Mouse (Mus musculus) cerebellum, postnatal 14 days (tissue): Measurements from ENCODE around the gene Sdc3.
A peak's percentile ranks its signal among the peaks of the same experiment; 100 is the strongest.

Experiments
- DNase-seq, 2 experiments: peaks; one replicate each; pipeline ENCODE4 v3.0.0; 2021; ENCODE audit warnings: mixed read lengths in 2 of 2

Gene Sdc3

GRCm38 (mm10) chr4:130795970-130796369 is 3.6 kb downstream of the Sdc3 start:
- no peak for DNase-seq

GRCm38 (mm10) chr4:130797201-130798051 is 5.1 kb downstream of the Sdc3 start:
- peak in 1 of 2 experiments; percentile 50 for DNase-seq

- no peak for DNase-seq
Observed at GRCm38 (mm10) chr4:130798416-130798815, 6.1 kb downstream of the Sdc3 start.

GRCm38 (mm10) chr4:130799118-130799517 is 6.8 kb downstream of the Sdc3 start:
- peak; percentile 70 to 81 for DNase-seq

GRCm38 (mm10) chr4:130799582-130799981 is 7.2 kb downstream of the Sdc3 start:
- no peak for DNase-seq

GRCm38 (mm10) chr4:130800147-130800546 is 7.8 kb downstream of the Sdc3 start:
- no peak for DNase-seq

GRCm38 (mm10) chr4:130801198-130801597 is 8.9 kb downstream of the Sdc3 start:
- no peak for DNase-seq

GRCm38 (mm10) chr4:130801624-130802329 is 9.4 kb downstream of the Sdc3 start:
- DNase-seq, result no peak

- no peak for DNase-seq
Observed at GRCm38 (mm10) chr4:130803591-130803990, 11.3 kb downstream of the Sdc3 start.

GRCm38 (mm10) chr4:130804292-130804691 is 12.0 kb downstream of the Sdc3 start:
- peak; percentile 66 to 76 for DNase-seq

GRCm38 (mm10) chr4:130804771-130805361 is 12.5 kb downstream of the Sdc3 start:
- DNase-seq, result peak; percentile 94 to 95

GRCm38 (mm10) chr4:130805746-130806145 is 13.4 kb downstream of the Sdc3 start:
- DNase-seq, result no peak

GRCm38 (mm10) chr4:130806746-130807145 is 14.4 kb downstream of the Sdc3 start:
- peak in 1 of 2 experiments; percentile 57 for DNase-seq

GRCm38 (mm10) chr4:130809784-130810183 is 17.4 kb downstream of the Sdc3 start:
- peak; percentile 52 to 70 for DNase-seq

GRCm38 (mm10) chr4:130810845-130811244 is 18.5 kb downstream of the Sdc3 start:
- DNase-seq, result no peak

- no peak for DNase-seq
Observed at GRCm38 (mm10) chr4:130811385-130811784, 19.0 kb downstream of the Sdc3 start.

GRCm38 (mm10) chr4:130813958-130814357 is 21.6 kb downstream of the Sdc3 start:
- DNase-seq, result peak; percentile 51 to 61

GRCm38 (mm10) chr4:130814742-130815330 is 22.5 kb downstream of the Sdc3 start:
- peak; percentile 81 to 90 for DNase-seq

- DNase-seq, result no peak
Observed at GRCm38 (mm10) chr4:130815860-130816259, 23.5 kb downstream of the Sdc3 start.

GRCm38 (mm10) chr4:130819806-130820205 is 27.5 kb downstream of the Sdc3 start:
- DNase-seq, result no peak

- DNase-seq, result no peak
Observed at GRCm38 (mm10) chr4:130820594-130821255, 28.4 kb downstream of the Sdc3 start.

GRCm38 (mm10) chr4:130828851-130829673 is 36.7 kb downstream of the Sdc3 start:
- DNase-seq, result peak in 1 of 2 experiments; percentile 41
